Mouse (Mus musculus) intestine, postnatal 0 days (tissue): ENCODE data around the gene Klc1. TPM values are rescaled to one million over a fixed set of nuclear protein-coding genes. Genes with fewer than 3 reads are reported as not detected.

Experiments used
- ATAC-seq: fragments of 200-750 bp; cut with Nextera tagmentation; 2 replicates; pipeline ENCODE4 v1.8.0; 2017; ENCODE audit warnings: mild to moderate bottlenecking, moderate TSS enrichment, moderate library complexity
- H3K27ac ChIP-seq: fragments of 300-500 bp; sonication (generic); 2 replicates; pipeline ENCODE4 v1.5.1; 2014; ENCODE audit warnings: mild to moderate bottlenecking, low read depth, low read length, moderate library complexity
- H3K27me3 ChIP-seq: fragments of 300-500 bp; sonication (generic); replicated peaks from 2 replicates; pipeline ENCODE4 v1.6.1; 2014; ENCODE audit warnings: low read length, mixed read lengths; ENCODE audit not compliant: control insufficient read depth, insufficient read depth
- H3K36me3 ChIP-seq: fragments of 300-500 bp; sonication (generic); 2 replicates; pipeline ENCODE4 v1.6.1; 2014; ENCODE audit warnings: mild to moderate bottlenecking, moderate library complexity; ENCODE audit not compliant: control insufficient read depth, insufficient read depth
- H3K4me1 ChIP-seq: fragments of 300-500 bp; sonication (generic); replicated peaks from 2 replicates; pipeline ENCODE4 v1.6.1; 2014; ENCODE audit warnings: antibody characterized with exemption, low read length, mixed read lengths; ENCODE audit not compliant: control insufficient read depth, insufficient read depth
- H3K4me2 ChIP-seq: fragments of 300-500 bp; sonication (generic); replicated peaks from 2 replicates; pipeline ENCODE4 v1.6.1; 2014; ENCODE audit warnings: low read depth, mild to moderate bottlenecking, moderate library complexity
- H3K4me3 ChIP-seq: fragments of 300-500 bp; sonication (generic); 2 replicates; pipeline ENCODE4 v1.5.1; 2014; ENCODE audit warnings: low read depth, low read length
- H3K9ac ChIP-seq: fragments of 300-500 bp; sonication (generic); 2 replicates; pipeline ENCODE4 v1.6.1; 2014; ENCODE audit warnings: mild to moderate bottlenecking, low read depth, low read length
- H3K9me3 ChIP-seq: fragments of 300-500 bp; sonication (generic); 2 replicates; pipeline ENCODE4 v1.6.1; 2016; ENCODE audit warnings: mixed run types; ENCODE audit not compliant: control insufficient read depth
- CTCF ChIP-seq: sonication (generic); IDR thresholded peaks from 2 replicates; pipeline ENCODE4 v1.5.1; 2016; ENCODE audit warnings: low read depth, mild to moderate bottlenecking, control low read depth, antibody characterized with exemption, moderate library complexity
- WGBS: fragments of 180-500 bp; shearing (Covaris S2); extraction: QIAGEN DNeasy Blood & Tissue Kit; methylation state at CpG from one replicate; pipeline ENCODE4 v1.1.7; 2014; 5-methylcytosine and 5-hydroxymethylcytosine counted together
- polyA plus RNA-seq: library from polyadenylated mRNA; unstranded; fragments of >200 nt; fragmentation: Nextera tagmentation; extraction: Ambion mirVana; gene quantifications from 2 replicates; pipeline ENCODE4 v1.2.1, GENCODE M21; 2015

Klc1 gene
- polyA plus RNA-seq, 1 experiment from 2014 or later = 42.9 TPM

DNA sequence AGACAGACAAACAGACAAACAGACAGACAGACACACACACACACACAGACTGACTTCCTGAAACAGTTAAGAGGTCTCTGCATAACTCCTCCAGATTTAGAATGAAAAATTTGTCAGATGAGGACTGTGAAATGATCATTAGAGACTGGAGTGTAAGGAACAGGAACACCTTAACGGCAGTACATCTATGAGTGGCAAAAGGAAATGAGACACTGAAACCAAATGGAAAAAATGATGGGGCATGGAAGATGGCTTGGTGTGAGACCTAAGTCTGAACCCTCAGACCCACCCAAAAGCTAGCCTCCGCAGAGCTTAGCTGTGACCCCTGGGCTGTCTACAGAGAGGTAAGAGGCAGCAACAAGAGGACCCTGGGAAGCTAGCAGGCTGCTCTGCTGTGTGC lies 96.8 kb downstream of the Klc1 start:
- H3K27ac ChIP-seq = no peak overlapping the region
- H3K4me3 ChIP-seq = no peak overlapping the region
- H3K4me2 ChIP-seq = no peak overlapping the region
- ATAC-seq = no peak
- H3K9ac ChIP-seq = no peak overlapping the region
- H3K9me3 ChIP-seq = no peaks in the 10 kb centered on the region
- WGBS = 86% methylated on average over 2 of the region's 2 CpGs
- no peaks in the 10 kb centered on the region for H3K4me1 ChIP-seq
- TF ChIP-seq CTCF = no peak
- H3K27me3 ChIP-seq = no peaks in the 10 kb centered on the region
- peaks cover 15% of the 10 kb centered on the region for H3K36me3 ChIP-seq

Other genes with a start within 250 kb of the Klc1 start
- 632 and 663 TPM in 2 replicates for gene Eif5, start 220.8 kb upstream of the Klc1 start, polyA plus RNA-seq
- 24.7 and 25.5 TPM in 2 replicates for gene Mark3, start 184.3 kb upstream of the Klc1 start, polyA plus RNA-seq
- gene Ckb, start 86.5 kb upstream of the Klc1 start, polyA plus RNA-seq = 628 and 645 TPM in 2 replicates
- gene Trmt61a, start 80.7 kb upstream of the Klc1 start, polyA plus RNA-seq = 5.6 TPM in 2 replicates
- gene Bag5, start 45.6 kb upstream of the Klc1 start, polyA plus RNA-seq = 29.6 and 32.1 TPM in 2 replicates
- 42.6 and 44.8 TPM in 2 replicates for gene Apopt1, start 45.6 kb upstream of the Klc1 start, polyA plus RNA-seq
- 3.4 and 6.1 TPM in 2 replicates for gene Xrcc3, start 55.0 kb downstream of the Klc1 start, polyA plus RNA-seq
- gene Zfyve21, start 55.3 kb downstream of the Klc1 start, polyA plus RNA-seq = 104 and 107 TPM in 2 replicates
- gene Ppp1r13b, start 149.3 kb downstream of the Klc1 start, polyA plus RNA-seq = 13.6 and 16.7 TPM in 2 replicates
- gene Atp5mpl, start 208.1 kb downstream of the Klc1 start, polyA plus RNA-seq = 1,268 and 1,348 TPM in 2 replicates
- 0.04 TPM in 1 of 2 replicates, not detected in the other for gene Tdrd9, start 212.7 kb downstream of the Klc1 start, polyA plus RNA-seq
- not detected in 2 replicates for gene Rd3l, start 222.5 kb downstream of the Klc1 start, polyA plus RNA-seq